Mouse (Mus musculus) large intestine, adult 2 months (tissue): ENCODE measurements at regions not wholly inside any gene's neighbourhood (a gene's known extent, or its start where the extent isn't known, plus 50 kb on each side); places are given as distances from the start of the nearest gene placed in this dataset.
A peak's percentile ranks its signal among the peaks of the same experiment; 100 is the strongest.
"Not testable (repeated sequence)": the region's sequence is repeated elsewhere in the genome, so short reads cannot be mapped to it uniquely, and the experiment has no call there.

Source experiments
- DNase-seq: peaks from one replicate; pipeline ENCODE4 v3.0.0-alpha.2; 2012; ENCODE audit warnings: low read depth, low spot score
- WGBS: fragments of 180-500 bp; shearing (Covaris S2); methylation state at CpG from one replicate; pipeline ENCODE4 v1.1.7; 2018; 5-methylcytosine and 5-hydroxymethylcytosine counted together

GRCm38 (mm10) chr9:11441241-11441997, 536.8 kb upstream of the Cntn5 start:
- not testable (repeated sequence) for DNase-seq
- WGBS = 82% methylated on average over 10 of the region's 10 CpGs

GRCm38 (mm10) chr9:11436443-11437167, 532.0 kb upstream of the Cntn5 start:
- 23% methylated on average over 1 of the region's 1 CpGs for WGBS

GRCm38 (mm10) chr9:11436014-11436413, 531.4 kb upstream of the Cntn5 start:
- WGBS = 70% methylated on average over 2 of the region's 2 CpGs
- DNase-seq = no peak

More at GRCm38 (mm10) chr9:11436443-11437167, 532.0 kb upstream of the Cntn5 start:
- no peak for DNase-seq

- DNase-seq = peak; percentile 6
- 31% methylated on average over 2 of the region's 2 CpGs for WGBS
These were observed 530.4 kb upstream of the Cntn5 start for GRCm38 (mm10) chr9:11435019-11435418.

- DNase-seq = no peak
- WGBS = 8% methylated on average over 3 of the region's 3 CpGs
These were observed 521.9 kb upstream of the Cntn5 start for GRCm38 (mm10) chr9:11426473-11426872.

- WGBS = 65% methylated on average over 2 of the region's 2 CpGs
- DNase-seq = no peak
These were observed 492.3 kb upstream of the Cntn5 start for GRCm38 (mm10) chr9:11396829-11397228.

- DNase-seq = no peak
- WGBS = 77% methylated on average over 1 of the region's 1 CpGs
These were observed 477.1 kb upstream of the Cntn5 start for GRCm38 (mm10) chr9:11381648-11382075.

- peak; percentile 10 for DNase-seq
- WGBS = 29% methylated on average over 7 of the region's 7 CpGs
These were observed 476.0 kb upstream of the Cntn5 start for GRCm38 (mm10) chr9:11380531-11380930.

GRCm38 (mm10) chr9:11378046-11378445, 473.5 kb upstream of the Cntn5 start:
- 81% methylated on average over 4 of the region's 4 CpGs for WGBS
- no peak for DNase-seq

- WGBS = 69% methylated on average over 4 of the region's 4 CpGs
- DNase-seq = no peak
These were observed 473.0 kb upstream of the Cntn5 start for GRCm38 (mm10) chr9:11377586-11377985.

GRCm38 (mm10) chr9:11373294-11373903, 468.8 kb upstream of the Cntn5 start:
- 60% methylated on average over 2 of the region's 2 CpGs for WGBS
- DNase-seq = no peak

GRCm38 (mm10) chr9:11368056-11368455, 463.5 kb upstream of the Cntn5 start:
- WGBS = 38% methylated on average over 1 of the region's 1 CpGs

GRCm38 (mm10) chr9:11328900-11329299, 424.3 kb upstream of the Cntn5 start:
- 79% methylated on average over 4 of the region's 4 CpGs for WGBS

More at GRCm38 (mm10) chr9:11368056-11368455, 463.5 kb upstream of the Cntn5 start:
- no peak for DNase-seq

GRCm38 (mm10) chr9:11317221-11317620, 412.6 kb upstream of the Cntn5 start:
- WGBS = 79% methylated on average over 1 of the region's 1 CpGs
- DNase-seq = no peak

More at GRCm38 (mm10) chr9:11328900-11329299, 424.3 kb upstream of the Cntn5 start:
- no peak for DNase-seq

GRCm38 (mm10) chr9:11297116-11297515, 392.5 kb upstream of the Cntn5 start:
- WGBS = 94% methylated on average over 17 of the region's 17 CpGs

GRCm38 (mm10) chr9:11285135-11285534, 380.6 kb upstream of the Cntn5 start:
- 66% methylated on average over 4 of the region's 4 CpGs for WGBS

More at GRCm38 (mm10) chr9:11297116-11297515, 392.5 kb upstream of the Cntn5 start:
- DNase-seq = not testable (repeated sequence)

GRCm38 (mm10) chr9:11284549-11284948, 380.0 kb upstream of the Cntn5 start:
- WGBS = 65% methylated on average over 1 of the region's 1 CpGs
- no peak for DNase-seq

More at GRCm38 (mm10) chr9:11285135-11285534, 380.6 kb upstream of the Cntn5 start:
- no peak for DNase-seq

- DNase-seq = no peak
- WGBS = 81% methylated on average over 5 of the region's 5 CpGs
These were observed 375.0 kb upstream of the Cntn5 start for GRCm38 (mm10) chr9:11279409-11280127.

- no peak for DNase-seq
- WGBS = 89% methylated on average over 22 of the region's 22 CpGs
These were observed 373.2 kb upstream of the Cntn5 start for GRCm38 (mm10) chr9:11277810-11278209.

- 61% methylated on average over 4 of the region's 4 CpGs for WGBS
- no peak for DNase-seq
These were observed 372.4 kb upstream of the Cntn5 start for GRCm38 (mm10) chr9:11276966-11277365.
